Mouse (Mus musculus): ENCODE results near the gene Nrtn. TPM values are rescaled to one million over a fixed set of nuclear protein-coding genes. Genes with fewer than 3 reads are reported as not detected.
A peak's percentile ranks its signal among the peaks of the same experiment; 100 is the strongest.

The Nrtn gene
- polyA plus RNA-seq, 1 experiment from 2014 or later = 4.7 TPM

DNA sequence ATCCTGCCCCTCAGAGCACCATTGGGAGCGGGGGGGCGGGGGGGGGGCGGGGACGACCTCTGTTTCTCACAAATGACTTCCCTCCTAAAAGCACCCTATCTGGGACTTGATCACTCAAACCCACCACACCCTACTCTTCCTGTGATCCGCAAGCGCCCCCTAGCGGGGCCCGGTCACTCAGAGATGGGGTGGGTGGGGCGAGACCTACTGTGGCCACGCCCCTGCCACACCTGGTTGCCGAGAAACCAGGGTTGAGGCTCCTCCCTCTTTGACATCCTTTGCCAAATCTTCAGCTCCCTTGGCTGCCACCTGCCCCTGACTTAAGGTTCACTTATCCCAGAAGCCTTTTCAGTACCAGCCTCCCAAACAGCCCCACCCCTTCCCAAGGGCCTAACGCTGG is 802 bp upstream of the Nrtn start:
- 5% methylated on average over 12 of the region's 12 CpGs for WGBS
- peak; percentile 77 for DNase-seq (ENCODE audit: low spot score)
- H3K36me3 ChIP-seq (replicated peaks) = no peaks in the 10 kb centered on the region
- H3K9me3 ChIP-seq = 0 out of 2 replicates have a peak, but pooled peaks cover 3% of the 10 kb centered on the region
- peaks cover 84% of the 10 kb centered on the region for H3K27me3 ChIP-seq (replicated peaks; ENCODE audit: low read depth, poor library complexity, severe bottlenecking)
- peaks cover 70% of the 10 kb centered on the region for H3K4me1 ChIP-seq
- no peak overlapping the region for H3K27ac ChIP-seq (replicated peaks)
- H3K4me3 ChIP-seq = peak overlapping the region; percentile 64; the same call in 1 of the 2 replicates

GRCm38 (mm10) chr17:56756703-56757399 is 479 bp downstream of the Nrtn start:
- DNase-seq (ENCODE audit: low spot score) = peak; percentile 38
- Histone ChIP-seq H3K4me1 (peaks cover 58% of the 10 kb centered on the region), H3K27ac (replicated peaks) (peak overlapping the region; percentile 77), H3K27me3 (replicated peaks; ENCODE audit: low read depth, poor library complexity, severe bottlenecking) (peaks cover 97% of the 10 kb centered on the region), H3K9me3 (0 out of 2 replicates have a peak, but pooled peaks cover 3% of the 10 kb centered on the region), H3K4me3 (peak overlapping the region; percentile 64), H3K36me3 (replicated peaks) (no peaks in the 10 kb centered on the region)
- WGBS = 2% methylated on average over 51 of the region's 51 CpGs

GRCm38 (mm10) chr17:56754271-56755185 is 2.8 kb downstream of the Nrtn start:
- Histone ChIP-seq H3K27me3 (replicated peaks; ENCODE audit: low read depth, poor library complexity, severe bottlenecking) (peaks cover 99% of the 10 kb centered on the region), H3K4me3 (peak overlapping the region; percentile 8; the same call in 1 of the 2 replicates), H3K4me1 (peaks cover 60% of the 10 kb centered on the region), H3K36me3 (replicated peaks) (no peaks in the 10 kb centered on the region), H3K9me3 (0 out of 2 replicates have a peak, but pooled peaks cover 5% of the 10 kb centered on the region), H3K27ac (replicated peaks) (no peak overlapping the region)
- DNase-seq (ENCODE audit: low spot score) = peak; percentile 26
- 13% methylated on average over 36 of the region's 36 CpGs for WGBS

GRCm38 (mm10) chr17:56753452-56753851 is 3.9 kb downstream of the Nrtn start:
- Histone ChIP-seq H3K27ac (replicated peaks) (no peak overlapping the region), H3K36me3 (replicated peaks) (no peaks in the 10 kb centered on the region), H3K9me3 (0 out of 2 replicates have a peak, but pooled peaks cover 4% of the 10 kb centered on the region), H3K27me3 (replicated peaks; ENCODE audit: low read depth, poor library complexity, severe bottlenecking) (peaks cover 90% of the 10 kb centered on the region), H3K4me3 (no peak overlapping the region), H3K4me1 (peaks cover 51% of the 10 kb centered on the region)
- no peak for DNase-seq (ENCODE audit: low spot score)
- WGBS = 20% methylated on average over 15 of the region's 15 CpGs

- WGBS = 25% methylated on average over 71 of the region's 71 CpGs
- H3K27me3 ChIP-seq (replicated peaks; ENCODE audit: low read depth, poor library complexity, severe bottlenecking) = peaks cover 77% of the 10 kb centered on the region
- H3K4me1 ChIP-seq = peaks cover 32% of the 10 kb centered on the region
- peak overlapping the region; percentile 48; the same call in 1 of the 2 replicates for H3K27ac ChIP-seq (replicated peaks)
- no peaks in the 10 kb centered on the region for H3K36me3 ChIP-seq (replicated peaks)
- H3K4me3 ChIP-seq = peak overlapping the region; percentile 48
- H3K9me3 ChIP-seq = 0 out of 2 replicates have a peak, but pooled peaks cover 3% of the 10 kb centered on the region
- peak; percentile 78 for DNase-seq (ENCODE audit: low spot score)
Measured at GRCm38 (mm10) chr17:56751404-56752072, 5.8 kb downstream of the Nrtn start.

DNA sequence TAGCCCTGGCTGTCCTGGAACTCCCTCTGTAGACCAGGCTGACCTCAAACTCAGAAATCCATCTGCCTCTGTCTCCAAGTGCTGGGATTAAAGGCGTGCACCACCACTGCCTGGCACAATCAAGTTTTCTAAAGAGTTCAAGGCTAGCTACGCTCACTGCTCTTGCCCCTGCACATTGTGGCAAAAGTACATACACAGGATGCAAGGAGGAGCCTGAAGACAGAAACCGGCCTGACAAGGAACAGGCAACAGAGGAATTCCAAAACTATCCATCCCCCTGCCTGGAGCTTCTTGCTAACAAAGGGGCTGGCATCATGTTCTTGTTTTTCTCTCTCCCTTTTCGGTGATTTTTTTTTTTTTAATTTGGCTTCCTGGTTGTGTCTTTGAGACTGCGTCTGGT is 13.2 kb downstream of the Nrtn start:
- WGBS = 58% methylated on average over 5 of the region's 5 CpGs
- H3K4me1 ChIP-seq = peaks cover 3% of the 10 kb centered on the region; the same call in 1 of the 2 replicates
- no peak for DNase-seq (ENCODE audit: low spot score)

DNA sequence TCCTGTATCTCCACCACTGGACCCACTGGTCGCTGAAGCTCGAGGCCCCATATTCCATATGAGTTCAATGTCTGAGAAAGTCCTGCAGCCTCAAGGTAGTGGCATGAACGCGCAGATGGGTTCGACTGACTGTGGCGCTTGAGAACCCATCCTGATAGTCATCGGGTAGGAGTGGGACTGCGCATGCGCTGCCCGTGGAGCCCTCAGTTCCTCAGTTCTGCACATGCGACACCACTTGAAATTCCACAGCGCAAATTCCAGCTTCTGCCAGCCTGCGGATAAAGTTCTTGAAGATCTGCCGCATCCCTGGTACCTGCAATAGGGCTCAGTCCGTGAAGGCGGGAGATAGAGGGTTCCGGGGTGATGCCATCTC is 16.6 kb downstream of the Nrtn start:
- Histone ChIP-seq H3K4me1 (peaks cover 3% of the 10 kb centered on the region; the same call in 1 of the 2 replicates), H3K9me3 (no peaks in the 10 kb centered on the region), H3K27ac (replicated peaks) (no peak overlapping the region), H3K36me3 (replicated peaks) (no peaks in the 10 kb centered on the region), H3K27me3 (replicated peaks; ENCODE audit: low read depth, poor library complexity, severe bottlenecking) (0 out of 2 replicates have a peak, but pooled peaks cover 8% of the 10 kb centered on the region), H3K4me3 (no peak overlapping the region)
- no peak for DNase-seq (ENCODE audit: low spot score)
- 78% methylated on average over 17 of the region's 17 CpGs for WGBS

More for the DNA sequence above, 13.2 kb downstream of the Nrtn start:
- H3K9me3 ChIP-seq = no peaks in the 10 kb centered on the region
- H3K4me3 ChIP-seq = no peak overlapping the region
- H3K36me3 ChIP-seq (replicated peaks) = no peaks in the 10 kb centered on the region
- peaks cover 10% of the 10 kb centered on the region; the same call in 1 of the 2 replicates for H3K27me3 ChIP-seq (replicated peaks; ENCODE audit: low read depth, poor library complexity, severe bottlenecking)
- no peak overlapping the region for H3K27ac ChIP-seq (replicated peaks)

DNA sequence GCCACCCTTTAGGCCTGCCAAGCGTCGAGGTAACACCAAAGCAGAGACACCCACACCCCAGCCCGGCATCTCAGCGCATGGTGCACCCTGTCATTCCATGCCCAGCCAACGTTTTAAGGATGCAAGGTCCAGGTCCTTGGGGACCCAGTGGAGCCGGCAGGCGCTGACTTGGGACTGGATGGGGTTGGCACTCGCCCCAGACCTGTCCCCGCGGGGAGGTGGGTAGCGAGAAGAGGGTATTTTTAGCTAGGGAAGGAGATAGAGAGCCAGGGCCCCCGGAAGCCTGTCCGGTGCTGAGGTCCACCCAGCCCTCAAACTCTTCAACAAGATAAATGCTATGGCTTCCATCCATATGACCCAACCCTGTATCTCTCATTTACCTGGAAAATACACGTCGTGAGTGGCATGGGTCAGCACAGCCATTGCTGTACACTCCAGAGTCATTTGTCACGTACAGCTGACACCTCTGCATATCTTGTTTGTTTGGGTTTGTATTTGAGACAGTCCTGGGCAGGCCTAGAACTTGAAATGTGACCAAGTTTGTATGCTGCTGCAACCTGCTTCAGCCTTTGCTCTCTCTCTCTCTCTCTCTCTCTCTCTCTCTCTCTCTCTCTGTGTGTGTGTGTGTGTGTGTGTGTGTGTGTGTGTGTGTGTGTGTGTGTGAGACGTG is 17.1 kb downstream of the Nrtn start:
- H3K27ac ChIP-seq (replicated peaks) = no peak overlapping the region
- no peaks in the 10 kb centered on the region for H3K36me3 ChIP-seq (replicated peaks)
- no peak for DNase-seq (ENCODE audit: low spot score)
- no peak overlapping the region for H3K4me3 ChIP-seq
- H3K27me3 ChIP-seq (replicated peaks; ENCODE audit: low read depth, poor library complexity, severe bottlenecking) = 0 out of 2 replicates have a peak, but pooled peaks cover 8% of the 10 kb centered on the region
- H3K9me3 ChIP-seq = no peaks in the 10 kb centered on the region
- H3K4me1 ChIP-seq = peaks cover 3% of the 10 kb centered on the region; the same call in 1 of the 2 replicates
- WGBS = 84% methylated on average over 17 of the region's 17 CpGs

GRCm38 (mm10) chr17:56738221-56738620 is 19.1 kb downstream of the Nrtn start:
- no peak for DNase-seq (ENCODE audit: low spot score)
- Histone ChIP-seq H3K4me1 (no peaks in the 10 kb centered on the region), H3K27me3 (replicated peaks; ENCODE audit: low read depth, poor library complexity, severe bottlenecking) (0 out of 2 replicates have a peak, but pooled peaks cover 8% of the 10 kb centered on the region), H3K27ac (replicated peaks) (no peak overlapping the region), H3K36me3 (replicated peaks) (no peaks in the 10 kb centered on the region), H3K4me3 (no peak overlapping the region), H3K9me3 (no peaks in the 10 kb centered on the region)
- WGBS = 84% methylated on average over 10 of the region's 10 CpGs

DNA sequence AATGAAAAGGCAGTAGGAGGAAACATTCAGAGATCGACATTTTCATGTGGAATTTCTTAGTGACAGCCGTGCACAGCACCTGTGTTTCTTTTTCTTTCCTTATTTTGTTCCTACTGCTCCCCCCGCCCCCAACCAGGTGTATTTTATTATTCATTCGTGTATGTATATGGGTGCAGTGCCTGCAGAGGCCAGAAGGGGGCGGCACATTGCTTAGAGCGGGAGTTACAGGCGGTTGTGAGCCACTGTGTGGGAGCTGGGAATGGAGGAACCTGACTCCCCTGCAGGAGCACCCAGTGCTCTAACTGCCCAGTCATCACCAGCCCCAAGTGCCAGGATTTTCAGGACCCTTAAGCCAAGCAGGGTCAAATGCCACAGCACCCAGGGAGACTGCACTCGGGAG is 20.8 kb downstream of the Nrtn start:
- WGBS = 38% methylated on average over 8 of the region's 8 CpGs
- DNase-seq (ENCODE audit: low spot score) = no peak
- no peaks in the 10 kb centered on the region for H3K9me3 ChIP-seq
- H3K27me3 ChIP-seq (replicated peaks; ENCODE audit: low read depth, poor library complexity, severe bottlenecking) = 0 out of 2 replicates have a peak, but pooled peaks cover 8% of the 10 kb centered on the region
- no peaks in the 10 kb centered on the region for H3K4me1 ChIP-seq
- H3K4me3 ChIP-seq = no peak overlapping the region
- H3K36me3 ChIP-seq (replicated peaks) = no peaks in the 10 kb centered on the region
- no peak overlapping the region for H3K27ac ChIP-seq (replicated peaks)

DNA sequence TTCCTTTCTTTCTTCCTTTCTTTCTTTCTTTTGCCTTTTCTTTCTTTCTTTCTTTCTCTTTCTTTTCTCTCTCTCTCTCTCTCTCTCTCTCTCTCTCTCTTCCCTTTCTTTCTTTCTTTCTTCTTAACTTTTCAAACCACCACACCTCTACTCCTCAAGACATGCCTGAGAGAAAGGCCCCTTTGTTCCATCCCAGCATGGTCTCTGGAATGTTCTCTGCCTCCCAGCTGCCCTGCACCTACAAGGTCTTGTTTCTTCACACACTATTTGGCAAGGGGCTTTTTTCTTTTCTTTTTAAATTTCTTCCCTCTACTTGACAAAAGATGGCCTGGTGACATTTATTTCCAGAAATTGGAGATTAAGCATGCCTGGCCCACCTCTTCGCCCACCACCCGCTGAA is 27.7 kb downstream of the Nrtn start:
- Histone ChIP-seq H3K36me3 (replicated peaks) (peaks cover 7% of the 10 kb centered on the region), H3K9me3 (no peaks in the 10 kb centered on the region), H3K4me3 (no peak overlapping the region), H3K27me3 (replicated peaks; ENCODE audit: low read depth, poor library complexity, severe bottlenecking) (no peaks in the 10 kb centered on the region), H3K4me1 (peaks cover 33% of the 10 kb centered on the region), H3K27ac (replicated peaks) (no peak overlapping the region)
- DNase-seq (ENCODE audit: low spot score) = no peak
- 58% methylated on average over 2 of the region's 2 CpGs for WGBS
